Mouse (Mus musculus) lung, postnatal 14 days (tissue): Measurements from ENCODE around the gene Adra1d.
A peak's percentile ranks its signal among the peaks of the same experiment; 100 is the strongest.

Experiments
- DNase-seq: peaks from one replicate; pipeline ENCODE4 v3.0.0; 2021

Gene Adra1d

GRCm38 (mm10) chr2:131539780-131540179 is 22.3 kb downstream of the Adra1d start:
- no peak for DNase-seq

GRCm38 (mm10) chr2:131538341-131538740 is 23.7 kb downstream of the Adra1d start:
- DNase-seq = peak; percentile 48

- DNase-seq = no peak
Observed at GRCm38 (mm10) chr2:131535168-131535567, 26.9 kb downstream of the Adra1d start.

DNA sequence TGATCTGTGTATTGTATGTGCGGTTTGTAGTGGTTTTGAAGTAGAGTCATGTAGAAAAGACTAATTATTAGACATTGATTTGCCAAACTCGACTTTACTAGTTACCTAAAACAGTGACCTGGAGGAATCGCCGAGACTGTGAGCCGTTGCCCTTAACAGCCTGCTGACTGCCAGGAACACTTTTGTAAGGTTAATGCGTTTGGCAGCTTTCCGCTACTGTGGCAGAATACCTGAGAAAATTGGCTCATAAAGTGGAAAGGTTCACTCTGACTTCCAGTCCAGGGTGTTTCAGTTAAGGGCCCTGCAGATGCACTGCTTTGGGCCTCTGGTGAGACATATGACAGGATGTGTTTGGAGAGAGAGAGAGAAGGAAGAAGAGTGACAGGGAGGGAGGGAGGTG is 30.8 kb downstream of the Adra1d start:
- DNase-seq = no peak

DNA sequence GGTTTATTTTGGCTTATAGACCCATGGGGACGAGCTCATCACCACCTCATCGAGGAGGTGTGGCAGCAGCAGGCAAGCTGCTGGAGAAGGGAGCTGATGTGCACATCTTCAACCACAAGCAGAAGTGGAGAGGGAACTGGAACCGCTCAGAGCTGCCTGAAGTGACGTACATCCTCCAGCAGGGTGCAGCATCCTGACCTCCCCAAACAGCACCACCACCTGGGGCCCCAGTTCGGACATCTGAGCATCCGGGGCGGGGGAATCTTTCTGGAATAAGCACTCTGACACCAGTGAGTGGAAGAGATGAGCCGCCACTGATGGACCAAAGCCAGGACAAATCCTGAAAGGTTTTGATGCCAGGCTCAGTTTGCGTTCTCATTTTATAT is 31.5 kb downstream of the Adra1d start:
- peak; percentile 61 for DNase-seq

- peak; percentile 59 for DNase-seq
Observed at GRCm38 (mm10) chr2:131529898-131530622, 32.0 kb downstream of the Adra1d start.

DNA sequence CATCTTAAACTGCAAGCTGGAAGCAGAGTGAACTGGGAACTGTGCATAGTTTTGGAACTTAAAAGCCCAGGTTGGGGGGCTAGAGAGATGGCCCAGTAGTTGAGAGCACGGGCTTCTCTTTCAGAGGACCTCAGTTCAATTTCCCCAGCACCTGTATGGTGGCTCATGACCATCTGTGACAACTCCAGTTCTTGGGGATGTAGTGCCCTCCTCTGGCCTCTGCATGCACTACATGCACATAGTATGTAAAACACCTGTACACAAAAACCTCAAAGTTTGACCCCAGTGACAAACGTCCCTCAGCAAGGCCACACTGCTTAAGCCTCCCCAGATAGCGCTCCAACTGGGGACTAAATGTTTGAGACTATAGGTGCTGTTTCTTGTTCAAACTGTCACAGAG is 35.0 kb downstream of the Adra1d start:
- DNase-seq = no peak

GRCm38 (mm10) chr2:131520743-131521142 is 41.3 kb downstream of the Adra1d start:
- DNase-seq = no peak

- DNase-seq = no peak
Observed at GRCm38 (mm10) chr2:131518790-131519189, 43.3 kb downstream of the Adra1d start.

- no peak for DNase-seq
Observed at GRCm38 (mm10) chr2:131517550-131517949, 44.5 kb downstream of the Adra1d start.

GRCm38 (mm10) chr2:131514055-131514621 is 47.9 kb downstream of the Adra1d start:
- DNase-seq = no peak

GRCm38 (mm10) chr2:131513477-131513876 is 48.6 kb downstream of the Adra1d start:
- no peak for DNase-seq

DNA sequence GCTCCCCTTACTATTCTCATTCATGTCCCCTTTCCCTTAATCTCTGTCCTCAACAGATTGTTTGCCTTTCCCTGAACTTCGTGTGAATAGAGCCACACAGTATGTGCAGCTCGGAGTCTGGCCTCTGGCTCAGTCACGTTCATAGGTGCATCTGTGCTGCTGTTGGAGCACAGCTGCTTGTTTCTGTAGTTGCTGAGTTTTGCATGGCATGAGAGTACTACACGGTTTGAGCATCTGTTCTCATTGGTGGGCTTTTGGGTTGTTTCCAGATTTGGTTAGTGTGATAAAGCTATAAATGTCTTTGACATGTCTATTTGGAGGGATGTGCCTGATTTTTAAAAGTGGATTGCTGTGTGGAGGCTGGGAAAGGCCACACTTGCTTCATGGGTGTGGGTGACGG is 51.6 kb downstream of the Adra1d start:
- no peak for DNase-seq

DNA sequence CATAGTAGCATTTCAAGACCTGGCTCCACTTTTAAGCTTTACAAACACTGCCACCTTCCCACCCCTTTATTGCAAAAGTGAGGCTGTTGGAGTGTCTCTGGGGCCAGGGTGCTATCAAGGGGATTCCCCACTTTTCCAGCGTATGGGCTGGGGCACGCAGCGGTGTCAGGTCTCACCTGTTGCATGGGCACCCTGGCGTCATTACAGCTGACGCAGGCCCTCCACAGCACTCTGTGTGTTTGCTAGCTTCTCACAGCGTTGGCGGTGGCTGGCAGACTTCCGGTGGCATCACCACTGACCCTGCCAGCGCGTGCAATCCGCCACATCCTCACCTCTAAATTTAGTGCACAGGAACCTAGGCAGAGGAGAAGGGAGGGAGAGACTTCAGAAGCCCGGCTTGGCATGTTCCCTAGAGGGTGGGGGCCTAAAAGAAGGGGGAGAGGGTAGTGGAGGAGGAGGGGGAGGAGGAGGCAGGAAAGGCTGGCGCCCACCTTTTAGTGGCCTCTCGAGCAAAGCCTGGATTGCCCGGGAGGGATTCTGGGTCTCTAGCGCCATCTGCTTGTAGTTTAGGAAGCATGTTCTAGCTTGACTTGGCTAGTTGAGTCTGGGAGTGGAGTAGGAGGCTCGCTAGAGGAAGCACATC is 52.3 kb downstream of the Adra1d start:
- peak; percentile 70 for DNase-seq

DNA sequence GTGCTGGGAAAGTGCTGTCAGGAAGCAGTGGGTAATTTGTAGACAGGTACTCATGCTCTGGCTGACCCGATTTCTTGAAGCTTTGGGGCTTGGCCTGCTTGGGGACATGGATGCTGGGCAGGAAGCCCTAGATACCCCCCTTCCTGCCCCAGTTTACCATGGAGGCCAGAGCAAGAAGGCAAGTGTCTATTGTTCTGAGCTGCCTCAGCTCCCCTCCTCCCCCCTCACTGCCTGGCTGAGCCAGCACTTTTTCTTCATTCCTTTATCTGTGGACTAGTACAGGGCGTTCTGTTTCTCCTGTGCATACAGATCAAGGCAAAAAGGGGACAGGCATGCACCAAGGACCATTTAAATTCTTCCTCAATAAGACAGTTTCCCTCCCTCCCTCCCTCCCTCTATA is 53.6 kb downstream of the Adra1d start:
- DNase-seq = no peak

- no peak for DNase-seq
Observed at GRCm38 (mm10) chr2:131506358-131506757, 55.7 kb downstream of the Adra1d start.

- DNase-seq = no peak
Observed at GRCm38 (mm10) chr2:131505431-131505830, 56.7 kb downstream of the Adra1d start.

- no peak for DNase-seq
Observed at GRCm38 (mm10) chr2:131502561-131502960, 59.5 kb downstream of the Adra1d start.

- no peak for DNase-seq
Observed at GRCm38 (mm10) chr2:131501886-131502285, 60.2 kb downstream of the Adra1d start.

- no peak for DNase-seq
Observed at GRCm38 (mm10) chr2:131499290-131499845, 62.7 kb downstream of the Adra1d start.

DNA sequence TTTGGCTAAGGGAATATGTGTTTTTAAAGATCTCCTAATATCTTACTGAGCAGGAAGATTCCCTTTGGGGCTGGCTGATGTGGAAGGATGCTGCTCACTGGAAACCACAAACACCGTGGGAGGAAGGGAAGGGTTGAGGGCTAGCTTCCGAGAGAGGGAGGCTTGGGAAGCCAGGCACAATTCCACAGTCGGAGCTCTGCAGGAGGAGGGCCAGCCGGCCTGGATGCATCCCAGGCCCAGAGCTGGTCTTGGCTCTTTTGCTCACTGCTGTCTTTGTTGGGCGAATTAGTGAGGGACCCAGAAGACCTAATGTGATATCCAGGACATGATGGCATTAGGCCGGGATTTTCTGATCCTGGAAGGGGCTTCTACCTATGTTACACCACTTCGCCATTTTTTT is 63.9 kb downstream of the Adra1d start:
- peak; percentile 28 for DNase-seq

DNA sequence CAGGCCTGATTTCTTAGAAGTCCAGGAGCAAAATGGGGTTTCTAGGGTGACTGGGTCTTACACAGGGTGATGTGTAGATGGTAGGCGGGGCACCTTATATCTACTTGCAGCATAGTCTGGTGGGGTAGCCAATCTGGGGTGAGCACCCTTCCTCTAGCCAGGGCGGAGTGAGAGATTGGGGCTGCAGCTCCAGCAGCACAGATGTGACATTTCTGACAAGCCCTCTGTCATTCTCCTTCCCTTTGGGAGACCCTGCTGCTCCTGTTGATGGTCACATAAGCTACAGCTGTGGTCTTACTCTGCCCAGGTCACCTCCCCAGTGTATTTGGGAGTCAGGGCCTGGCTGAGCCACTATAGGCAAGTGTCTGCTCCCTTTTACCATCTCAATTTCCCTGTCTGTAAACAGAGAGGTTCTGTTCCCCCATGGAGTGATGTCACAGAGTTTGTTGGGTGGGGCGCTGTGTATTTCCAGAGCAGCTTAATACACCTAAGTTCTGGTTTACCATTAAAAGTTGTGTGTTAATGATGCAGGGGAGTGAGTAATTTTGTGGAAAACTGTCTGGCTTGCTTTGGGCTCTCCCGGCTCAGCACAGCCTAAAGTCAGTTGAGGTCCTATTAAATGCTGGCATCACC is 64.7 kb downstream of the Adra1d start:
- DNase-seq = no peak

GRCm38 (mm10) chr2:131496125-131496820 is 65.8 kb downstream of the Adra1d start:
- DNase-seq = no peak
